Comparison of ENCODE assay signal across 22 mouse cellular contexts in the genomic region with DNA sequence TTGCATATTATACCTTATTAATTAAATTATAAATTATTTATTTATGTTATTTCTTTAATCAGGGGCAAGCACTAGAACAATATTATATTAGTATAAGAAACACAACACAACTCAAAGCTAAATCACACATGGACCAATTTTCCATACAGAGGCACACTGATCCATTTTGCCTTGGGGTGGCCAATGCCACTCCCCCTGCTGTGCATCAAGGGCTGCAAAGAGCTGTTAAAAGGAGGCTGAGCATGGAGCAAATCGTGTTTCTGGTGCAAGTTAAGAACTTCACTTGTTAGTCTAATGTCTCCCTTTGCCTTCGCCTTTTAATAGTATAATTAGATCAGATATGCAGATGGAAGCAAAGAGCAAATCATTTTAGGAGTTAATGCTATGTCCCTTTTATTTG.
DNase-seq lines count a peak whose midpoint lies in the region; ATAC-seq and TF ChIP-seq lines count a peak whose summit lies in the region.
"Had no signal": no experiment of that assay in that cellular context is flagged by ENCODE, and none has a peak within 500 bp of the region (broad histone marks: within the 10 kb centered on the region; RNA-seq: fewer than 3 reads in every experiment).

No protein-coding gene starts in this region.

- H3K27me3 ChIP-seq in midbrain, embryonic 12.5 days: no peaks in the 10 kb centered on the region
- H3K27me3 ChIP-seq in midbrain, embryonic 11.5 days (ENCODE audit: control insufficient read depth, insufficient read depth, low read length): no peaks in the 10 kb centered on the region
- H3K27me3 ChIP-seq in midbrain, embryonic 15.5 days (replicated peaks): no peaks in the 10 kb centered on the region
- H3K27me3 ChIP-seq in midbrain, embryonic 13.5 days: no peaks in the 10 kb centered on the region
- no peaks in the 10 kb centered on the region for H3K27me3 ChIP-seq in midbrain, postnatal 0 days (ENCODE audit: insufficient read depth, low read length)
- H3K27me3 ChIP-seq in intestine, embryonic 16.5 days (replicated peaks; ENCODE audit: control insufficient read depth, insufficient read depth, low read length): no peaks in the 10 kb centered on the region
- H3K27me3 ChIP-seq: embryonic facial prominence, embryonic 12.5 days; forebrain, embryonic 12.5 days; forebrain, embryonic 15.5 days had no signal

- H3K9ac ChIP-seq in midbrain, embryonic 12.5 days (replicated peaks): no peak overlapping the region
- no peak overlapping the region for H3K9ac ChIP-seq in midbrain, embryonic 11.5 days (ENCODE audit: low read length)
- no peak overlapping the region for H3K9ac ChIP-seq in midbrain, embryonic 15.5 days
- H3K9ac ChIP-seq in midbrain, embryonic 13.5 days (replicated peaks): no peak overlapping the region
- no peak overlapping the region for H3K9ac ChIP-seq in midbrain, postnatal 0 days (replicated peaks; ENCODE audit: low read length, poor library complexity, severe bottlenecking)
- no peak overlapping the region for H3K9ac ChIP-seq in intestine, embryonic 16.5 days (ENCODE audit: low read depth, low read length)
- H3K9ac ChIP-seq: embryonic facial prominence, embryonic 12.5 days; forebrain, embryonic 12.5 days; forebrain, embryonic 15.5 days; forebrain, postnatal 0 days had no signal

- H3K36me3 ChIP-seq in midbrain, embryonic 12.5 days: no peaks in the 10 kb centered on the region
- no peaks in the 10 kb centered on the region for H3K36me3 ChIP-seq in midbrain, embryonic 11.5 days (ENCODE audit: control insufficient read depth, insufficient read depth, low read length)
- H3K36me3 ChIP-seq in midbrain, embryonic 15.5 days (replicated peaks): no peaks in the 10 kb centered on the region
- no peaks in the 10 kb centered on the region for H3K36me3 ChIP-seq in midbrain, embryonic 13.5 days
- no peaks in the 10 kb centered on the region for H3K36me3 ChIP-seq in midbrain, postnatal 0 days (ENCODE audit: insufficient read depth, low read length)
- no peaks in the 10 kb centered on the region for H3K36me3 ChIP-seq in intestine, embryonic 16.5 days (ENCODE audit: control insufficient read depth, insufficient read depth, low read length)
- H3K36me3 ChIP-seq: embryonic facial prominence, embryonic 10.5 days; embryonic facial prominence, embryonic 12.5 days; forebrain, embryonic 12.5 days; forebrain, embryonic 15.5 days had no signal

- H3K27ac ChIP-seq in midbrain, embryonic 12.5 days (replicated peaks): no peak overlapping the region
- no peak overlapping the region for H3K27ac ChIP-seq in midbrain, embryonic 11.5 days (ENCODE audit: low read depth, low read length)
- H3K27ac ChIP-seq in midbrain, embryonic 15.5 days: no peak overlapping the region
- H3K27ac ChIP-seq in midbrain, embryonic 13.5 days: no peak overlapping the region
- no peak overlapping the region for H3K27ac ChIP-seq in midbrain, postnatal 0 days (ENCODE audit: low read depth, low read length)
- H3K27ac ChIP-seq in intestine, embryonic 16.5 days (ENCODE audit: low read length): no peak overlapping the region
- H3K27ac ChIP-seq: embryonic facial prominence, embryonic 10.5 days; embryonic facial prominence, embryonic 12.5 days; forebrain, embryonic 12.5 days; forebrain, embryonic 15.5 days had no signal

- WGBS in midbrain, embryonic 12.5 days: 34% methylated on average over 2 of the region's 2 CpGs
- 36% methylated on average over 2 of the region's 2 CpGs for WGBS in midbrain, embryonic 11.5 days
- 30% methylated on average over 2 of the region's 2 CpGs for WGBS in midbrain, embryonic 15.5 days
- WGBS in midbrain, embryonic 13.5 days: 17% methylated on average over 2 of the region's 2 CpGs
- WGBS in midbrain, postnatal 0 days: 29% methylated on average over 2 of the region's 2 CpGs
- WGBS in intestine, embryonic 16.5 days: 58% methylated on average over 2 of the region's 2 CpGs

- H3K4me1 ChIP-seq in midbrain, embryonic 12.5 days: peaks cover 11% of the 10 kb centered on the region
- peaks cover 3% of the 10 kb centered on the region; the same call in 1 of the 2 replicates for H3K4me1 ChIP-seq in midbrain, embryonic 11.5 days (ENCODE audit: control insufficient read depth, insufficient read depth, low read length)
- peaks cover 10% of the 10 kb centered on the region for H3K4me1 ChIP-seq in midbrain, embryonic 15.5 days
- peaks cover 22% of the 10 kb centered on the region for H3K4me1 ChIP-seq in midbrain, embryonic 13.5 days (replicated peaks)
- H3K4me1 ChIP-seq in midbrain, postnatal 0 days (ENCODE audit: insufficient read depth, low read length): peaks cover 6% of the 10 kb centered on the region; the same call in 1 of the 2 replicates
- H3K4me1 ChIP-seq in intestine, embryonic 16.5 days (ENCODE audit: control insufficient read depth, insufficient read depth, low read length): no peaks in the 10 kb centered on the region
- H3K4me1 ChIP-seq: embryonic facial prominence, embryonic 10.5 days; embryonic facial prominence, embryonic 12.5 days had no signal

- peak; percentile 64; the same call in 1 of the 2 replicates for ATAC-seq in midbrain, embryonic 12.5 days (ENCODE audit: low FRiP score, low read depth)
- no peak for ATAC-seq in midbrain, embryonic 11.5 days (ENCODE audit: low FRiP score)
- ATAC-seq in midbrain, embryonic 15.5 days (replicated peaks): peak; percentile 45; the same call in 1 of the 2 replicates
- ATAC-seq in midbrain, embryonic 13.5 days: no peak
- ATAC-seq in midbrain, postnatal 0 days (ENCODE audit: low FRiP score): no peak
- no peak for ATAC-seq in intestine, embryonic 16.5 days
- ATAC-seq: activated CD4-positive, CD25-positive, alpha-beta regulatory T cell, adult 4 months; forebrain, embryonic 15.5 days; forebrain, postnatal 0 days had no signal

- H3K9me3 ChIP-seq in midbrain, embryonic 12.5 days: no peaks in the 10 kb centered on the region
- H3K9me3 ChIP-seq in midbrain, embryonic 11.5 days (ENCODE audit: control insufficient read depth, low read length): no peaks in the 10 kb centered on the region
- H3K9me3 ChIP-seq in midbrain, embryonic 15.5 days: no peaks in the 10 kb centered on the region
- H3K9me3 ChIP-seq in midbrain, embryonic 13.5 days: no peaks in the 10 kb centered on the region
- H3K9me3 ChIP-seq in midbrain, postnatal 0 days (ENCODE audit: low read length): no peaks in the 10 kb centered on the region
- no peaks in the 10 kb centered on the region for H3K9me3 ChIP-seq in intestine, embryonic 16.5 days (ENCODE audit: control insufficient read depth, low read length)
- H3K9me3 ChIP-seq: embryonic facial prominence, embryonic 10.5 days; embryonic facial prominence, embryonic 12.5 days; forebrain, embryonic 12.5 days; forebrain, embryonic 15.5 days had no signal

- DNase-seq in midbrain, embryonic 11.5 days (ENCODE audit: low spot score, missing footprints): no peak
- DNase-seq in brain, embryonic 14.5 days (ENCODE audit: low read depth): peak; percentile 53
- DNase-seq in midbrain, postnatal 0 days (ENCODE audit: low spot score): no peak
- DNase-seq in cerebellum, postnatal 36 days: no peak
- DNase-seq: adrenal gland, adult 8-10 months; adrenal gland, postnatal 14 days; adrenal gland, postnatal 36 days; cerebellum, adult 11 months; cerebellum, adult 18-20 months; cerebellum, adult 8-10 months; cerebellum, adult 9-11 months; cerebellum, postnatal 14 days; forebrain, postnatal 0 days had no signal

- TF ChIP-seq CTCF in brain, embryonic 14.5 days (IDR thresholded peaks at IDR 0.05; ENCODE audit: borderline replicate concordance, extremely low read depth, insufficient read depth, insufficient read length): no peak
- TF ChIP-seq CTCF in midbrain, postnatal 0 days (IDR thresholded peaks at IDR 0.05): peak; percentile 11; the same call in 1 of the 2 replicates

- TF ChIP-seq POLR2A in brain, embryonic 14.5 days (IDR thresholded peaks at IDR 0.05; ENCODE audit: borderline replicate concordance, extremely low read depth, insufficient read depth, insufficient read length, poor library complexity, severe bottlenecking): no peak

- no peak overlapping the region for H3K4me2 ChIP-seq in midbrain, embryonic 12.5 days (replicated peaks)
- no peak overlapping the region for H3K4me2 ChIP-seq in midbrain, embryonic 11.5 days
- no peak overlapping the region for H3K4me2 ChIP-seq in midbrain, embryonic 15.5 days
- no peak overlapping the region for H3K4me2 ChIP-seq in midbrain, embryonic 13.5 days (replicated peaks)
- H3K4me2 ChIP-seq in midbrain, postnatal 0 days (ENCODE audit: low read depth, low read length, poor library complexity, severe bottlenecking): no peak overlapping the region
- no peak overlapping the region for H3K4me2 ChIP-seq in intestine, embryonic 16.5 days (ENCODE audit: low read depth, low read length)
- H3K4me2 ChIP-seq: embryonic facial prominence, embryonic 12.5 days; forebrain, embryonic 12.5 days; forebrain, embryonic 15.5 days had no signal

- no peak overlapping the region for H3K4me3 ChIP-seq in midbrain, embryonic 12.5 days
- no peak overlapping the region for H3K4me3 ChIP-seq in midbrain, embryonic 11.5 days (ENCODE audit: low read depth, low read length)
- H3K4me3 ChIP-seq in midbrain, embryonic 15.5 days: no peak overlapping the region
- H3K4me3 ChIP-seq in midbrain, embryonic 13.5 days (replicated peaks): no peak overlapping the region
- no peak overlapping the region for H3K4me3 ChIP-seq in midbrain, postnatal 0 days (ENCODE audit: low read depth, low read length)
- no peak overlapping the region for H3K4me3 ChIP-seq in intestine, embryonic 16.5 days (ENCODE audit: low read length)
- H3K4me3 ChIP-seq: embryonic facial prominence, embryonic 10.5 days; embryonic facial prominence, embryonic 12.5 days; forebrain, embryonic 12.5 days; forebrain, embryonic 15.5 days had no signal

Comparison
In these comparisons a context has a peak if more than half of its experiments do, and no peak if none do; other contexts are left out.
1. ATAC-seq: peak in midbrain, embryonic 12.5 days (single experiment) and midbrain, embryonic 15.5 days (single experiment); none in midbrain, embryonic 11.5 days (single experiment), midbrain, embryonic 13.5 days (single experiment), midbrain, postnatal 0 days (single experiment) and intestine, embryonic 16.5 days (single experiment).